Mouse (Mus musculus): Measurements from ENCODE around the gene Smap2. TPM values are rescaled to one million over a fixed set of nuclear protein-coding genes. Genes with fewer than 3 reads are reported as not detected.

Smap2 gene
- total and polyA plus RNA-seq, 3 experiments: 26.7 to 49.6 (median 44.2) TPM

- Histone ChIP-seq H3K79me2 (replicated peaks; ENCODE audit: control insufficient read depth, insufficient read depth, low read length) (peaks cover 4% of the 10 kb centered on the region), H3K4me1 (ENCODE audit: control insufficient read depth, insufficient read depth, low read length) (peaks cover 19% of the 10 kb centered on the region), H3K27me3 (ENCODE audit: control insufficient read depth, insufficient read depth, low read length) (no peaks in the 10 kb centered on the region), H3K4me3 (no peak overlapping the region), H3K9ac (ENCODE audit: low read depth, low read length) (no peak overlapping the region), H3K27ac (no peak overlapping the region), H3K36me3 (ENCODE audit: control insufficient read depth, insufficient read depth, low read length) (peaks cover 22% of the 10 kb centered on the region)
- intact Hi-C loops (cut with DNase I): no loop called here
- whole genome bisulfite sequencing: 58% methylated on average over 8 of the region's 8 CpGs
- TF ChIP-seq EP300 (IDR thresholded peaks at IDR 0.05; ENCODE audit: insufficient read depth, low read depth, low read length) (no peak), CTCF (IDR thresholded peaks at IDR 0.05) (no peak), POLR2A (IDR thresholded peaks at IDR 0.05; ENCODE audit: insufficient read depth, low read depth, low read length) (no peak)
- DNase-seq: no peak
Observed at GRCm38 (mm10) chr4:121002400-121003171, 14.5 kb downstream of the Smap2 start.

- Histone ChIP-seq H3K4me1 (ENCODE audit: control insufficient read depth, insufficient read depth, low read length) (peaks cover 19% of the 10 kb centered on the region), H3K9ac (ENCODE audit: low read depth, low read length) (no peak overlapping the region), H3K79me2 (replicated peaks; ENCODE audit: control insufficient read depth, insufficient read depth, low read length) (peaks cover 4% of the 10 kb centered on the region), H3K36me3 (ENCODE audit: control insufficient read depth, insufficient read depth, low read length) (peaks cover 22% of the 10 kb centered on the region), H3K27ac (no peak overlapping the region), H3K27me3 (ENCODE audit: control insufficient read depth, insufficient read depth, low read length) (no peaks in the 10 kb centered on the region), H3K4me3 (no peak overlapping the region)
- WGBS: 25% methylated on average over 1 of the region's 1 CpGs
- intact Hi-C loops (cut with DNase I): no loop called here
- TF ChIP-seq POLR2A (IDR thresholded peaks at IDR 0.05; ENCODE audit: insufficient read depth, low read depth, low read length) (no peak), EP300 (IDR thresholded peaks at IDR 0.05; ENCODE audit: insufficient read depth, low read depth, low read length) (no peak), CTCF (IDR thresholded peaks at IDR 0.05) (no peak)
- DNase-seq: no peak
Observed at GRCm38 (mm10) chr4:121001659-121002058, 15.4 kb downstream of the Smap2 start.

GRCm38 (mm10) chr4:121001042-121001441, 16.0 kb downstream of the Smap2 start:
- H3K27ac ChIP-seq: no peak overlapping the region
- H3K4me3 ChIP-seq: no peak overlapping the region
- H3K36me3 ChIP-seq (ENCODE audit: control insufficient read depth, insufficient read depth, low read length): peaks cover 22% of the 10 kb centered on the region
- H3K9ac ChIP-seq (ENCODE audit: low read depth, low read length): no peak overlapping the region
- no peak for DNase-seq
- peaks cover 4% of the 10 kb centered on the region for H3K79me2 ChIP-seq (replicated peaks; ENCODE audit: control insufficient read depth, insufficient read depth, low read length)
- peaks cover 19% of the 10 kb centered on the region for H3K4me1 ChIP-seq (ENCODE audit: control insufficient read depth, insufficient read depth, low read length)
- 89% methylated on average over 2 of the region's 2 CpGs for WGBS
- no peaks in the 10 kb centered on the region for H3K27me3 ChIP-seq (ENCODE audit: control insufficient read depth, insufficient read depth, low read length)
- intact Hi-C loops (cut with DNase I): no loop called here
- TF ChIP-seq CTCF (IDR thresholded peaks at IDR 0.05): peak; percentile 22; the same call in 1 of the 2 replicates
- TF ChIP-seq POLR2A (IDR thresholded peaks at IDR 0.05; ENCODE audit: insufficient read depth, low read depth, low read length): no peak
- TF ChIP-seq EP300 (IDR thresholded peaks at IDR 0.05; ENCODE audit: insufficient read depth, low read depth, low read length): no peak

GRCm38 (mm10) chr4:120995911-120996310, 21.1 kb downstream of the Smap2 start:
- H3K4me1 ChIP-seq (ENCODE audit: control insufficient read depth, insufficient read depth, low read length): peaks cover 10% of the 10 kb centered on the region
- H3K27ac ChIP-seq: no peak overlapping the region
- intact Hi-C loops (cut with DNase I): no loop called here
- H3K79me2 ChIP-seq (replicated peaks; ENCODE audit: control insufficient read depth, insufficient read depth, low read length): peaks cover 4% of the 10 kb centered on the region
- WGBS: 39% methylated on average over 1 of the region's 1 CpGs
- no peak overlapping the region for H3K4me3 ChIP-seq
- TF ChIP-seq POLR2A (IDR thresholded peaks at IDR 0.05; ENCODE audit: insufficient read depth, low read depth, low read length): no peak
- no peak for TF ChIP-seq CTCF (IDR thresholded peaks at IDR 0.05)
- TF ChIP-seq EP300 (IDR thresholded peaks at IDR 0.05; ENCODE audit: insufficient read depth, low read depth, low read length): no peak
- no peak overlapping the region for H3K9ac ChIP-seq (ENCODE audit: low read depth, low read length)
- H3K36me3 ChIP-seq (ENCODE audit: control insufficient read depth, insufficient read depth, low read length): peaks cover 6% of the 10 kb centered on the region
- no peaks in the 10 kb centered on the region for H3K27me3 ChIP-seq (ENCODE audit: control insufficient read depth, insufficient read depth, low read length)
- DNase-seq: no peak

- no peak overlapping the region for H3K9ac ChIP-seq (ENCODE audit: low read depth, low read length)
- no peaks in the 10 kb centered on the region for H3K27me3 ChIP-seq (ENCODE audit: control insufficient read depth, insufficient read depth, low read length)
- TF ChIP-seq POLR2A (IDR thresholded peaks at IDR 0.05; ENCODE audit: insufficient read depth, low read depth, low read length) (no peak), EP300 (IDR thresholded peaks at IDR 0.05; ENCODE audit: insufficient read depth, low read depth, low read length) (no peak), CTCF (IDR thresholded peaks at IDR 0.05) (no peak)
- WGBS: 73% methylated on average over 1 of the region's 1 CpGs
- peaks cover 6% of the 10 kb centered on the region for H3K79me2 ChIP-seq (replicated peaks; ENCODE audit: control insufficient read depth, insufficient read depth, low read length)
- H3K4me3 ChIP-seq: no peak overlapping the region
- DNase-seq: no peak
- no peaks in the 10 kb centered on the region; the same call in 1 of the 2 replicates for H3K36me3 ChIP-seq (ENCODE audit: control insufficient read depth, insufficient read depth, low read length)
- peaks cover 6% of the 10 kb centered on the region for H3K4me1 ChIP-seq (ENCODE audit: control insufficient read depth, insufficient read depth, low read length)
- H3K27ac ChIP-seq: no peak overlapping the region
- intact Hi-C loops (cut with DNase I): no loop called here
Observed at GRCm38 (mm10) chr4:120993025-120993424, 24.0 kb downstream of the Smap2 start.

- WGBS: 81% methylated on average over 2 of the region's 2 CpGs
- Histone ChIP-seq H3K36me3 (ENCODE audit: control insufficient read depth, insufficient read depth, low read length) (no peaks in the 10 kb centered on the region; the same call in 1 of the 2 replicates), H3K27ac (no peak overlapping the region), H3K27me3 (ENCODE audit: control insufficient read depth, insufficient read depth, low read length) (no peaks in the 10 kb centered on the region), H3K9ac (ENCODE audit: low read depth, low read length) (no peak overlapping the region), H3K4me1 (ENCODE audit: control insufficient read depth, insufficient read depth, low read length) (peaks cover 6% of the 10 kb centered on the region), H3K4me3 (no peak overlapping the region), H3K79me2 (replicated peaks; ENCODE audit: control insufficient read depth, insufficient read depth, low read length) (peaks cover 4% of the 10 kb centered on the region; the same call in 1 of the 2 replicates)
- no peak for DNase-seq
- TF ChIP-seq EP300 (IDR thresholded peaks at IDR 0.05; ENCODE audit: insufficient read depth, low read depth, low read length) (no peak), CTCF (IDR thresholded peaks at IDR 0.05) (no peak), POLR2A (IDR thresholded peaks at IDR 0.05; ENCODE audit: insufficient read depth, low read depth, low read length) (no peak)
- intact Hi-C loops (cut with DNase I): no loop called here
Observed at GRCm38 (mm10) chr4:120992284-120992683, 24.8 kb downstream of the Smap2 start.

Measured in heart, adult 2 months (tissue).